Mouse (Mus musculus) small intestine, adult 2 months (tissue): Measurements from ENCODE around the gene Robo2.

Experiments used
- CTCF ChIP-seq: fragments of 200-500 bp; IDR thresholded peaks from 2 replicates; pipeline ENCODE4 v1.5.1; 2012; ENCODE audit warnings: low read depth, mild to moderate bottlenecking, control low read depth, inconsistent platforms, low read length, moderate library complexity, mixed read lengths; ENCODE audit not compliant: insufficient replicate concordance, insufficient read length; ENCODE audit errors: extremely low read depth
- POLR2A ChIP-seq: fragments of 200-500 bp; IDR thresholded peaks from 2 replicates; pipeline ENCODE4 v1.6.1; 2012; ENCODE audit warnings: low read depth, mild to moderate bottlenecking, control low read depth, inconsistent platforms, low read length, moderate library complexity

DNA sequence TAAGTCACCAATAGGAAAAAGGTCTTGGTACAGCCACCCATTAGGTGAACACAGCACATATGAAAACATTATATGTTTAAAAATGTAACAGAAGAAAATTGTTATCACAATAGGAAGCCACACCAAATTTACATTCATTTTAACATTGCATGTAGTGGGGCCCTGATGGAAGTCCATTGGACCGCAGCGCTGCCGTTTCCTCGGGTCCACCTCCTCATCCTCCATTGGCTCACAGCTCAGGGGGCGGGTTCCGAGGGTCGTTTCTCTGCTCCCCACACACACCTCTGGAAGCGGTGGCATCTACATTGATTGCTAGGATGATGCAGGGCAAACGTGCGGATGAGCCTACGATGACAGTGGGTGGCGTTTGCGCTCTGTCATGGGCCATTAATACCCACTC is 195.8 kb downstream of the Robo2 start:
- no peak for TF ChIP-seq CTCF
- TF ChIP-seq POLR2A: no peak
